Mouse (Mus musculus): ENCODE data around the gene Prr3. TPM values are rescaled to one million over a fixed set of nuclear protein-coding genes. Genes with fewer than 3 reads are reported as not detected.

Gene Prr3
- polyA plus RNA-seq, 1 experiment from 2014 or later: 92.2 TPM

GRCm38 (mm10) chr17:35922566-35922965 lies 57.5 kb downstream of the Prr3 start:
- Histone ChIP-seq H3K4me2 (replicated peaks) (no peak overlapping the region), H3K27ac (replicated peaks) (no peak overlapping the region; the same call in 1 of the 2 replicates), H3K4me3 (no peak overlapping the region), H3K4me1 (peaks cover 31% of the 10 kb centered on the region), H3K27me3 (no peaks in the 10 kb centered on the region), H3K9ac (replicated peaks) (no peak overlapping the region), H3K9me3 (no peaks in the 10 kb centered on the region), H3K36me3 (peaks cover 41% of the 10 kb centered on the region)
- 93% methylated on average over 3 of the region's 3 CpGs for WGBS
- no peak for ATAC-seq (replicated peaks)

MicroRNA genes within 50 kb of the gene (microRNA counts, 519-probe panel; counts per million panel counts)
- 1,996 counts per million, percentile 24 among the panel's probes with 10 or more counts for microRNA mmu-miR-877

Small RNA genes lying within 50 kb of the gene (microRNA-seq; reads per million reads assigned to microRNA genes)
- gene Mir877: 83.7 reads per million, percentile 50 among the genes with 10 or more reads in this experiment

Other genes with a start within 250 kb of the Prr3 start
- gene Ier3, start 158.6 kb downstream of the Prr3 start, polyA plus RNA-seq (2015; fragmentation: Nextera tagmentation; extraction: Ambion mirVana): 7.3 and 8.1 TPM in 2 replicates
- 68.3 and 75.1 TPM in 2 replicates for gene Flot1, start 157.0 kb downstream of the Prr3 start, polyA plus RNA-seq (2015; fragmentation: Nextera tagmentation; extraction: Ambion mirVana)
- 1,924 and 1,932 TPM in 2 replicates for gene Tubb5, start 141.9 kb downstream of the Prr3 start, polyA plus RNA-seq (2015; fragmentation: Nextera tagmentation; extraction: Ambion mirVana)
- 11.7 TPM in 2 replicates for gene Mdc1, start 138.7 kb downstream of the Prr3 start, polyA plus RNA-seq (2015; fragmentation: Nextera tagmentation; extraction: Ambion mirVana)
- 24.5 and 28.3 TPM in 2 replicates for gene Nrm, start 118.9 kb downstream of the Prr3 start, polyA plus RNA-seq (2015; fragmentation: Nextera tagmentation; extraction: Ambion mirVana)
- gene Ppp1r18, start 114.6 kb downstream of the Prr3 start, polyA plus RNA-seq (2015; fragmentation: Nextera tagmentation; extraction: Ambion mirVana): 20.8 and 21.9 TPM in 2 replicates
- gene Dhx16, start 100.4 kb downstream of the Prr3 start, polyA plus RNA-seq (2015; fragmentation: Nextera tagmentation; extraction: Ambion mirVana): 36.3 and 38.0 TPM in 2 replicates
- 37.9 and 41.5 TPM in 2 replicates for gene 2310061I04Rik, start 82.8 kb downstream of the Prr3 start, polyA plus RNA-seq (2015; fragmentation: Nextera tagmentation; extraction: Ambion mirVana)
- 421 and 435 TPM in 2 replicates for gene Atat1, start 70.2 kb downstream of the Prr3 start, polyA plus RNA-seq (2015; fragmentation: Nextera tagmentation; extraction: Ambion mirVana)
- 53.1 and 54.1 TPM in 2 replicates for gene Mrps18b, start 63.8 kb downstream of the Prr3 start, polyA plus RNA-seq (2015; fragmentation: Nextera tagmentation; extraction: Ambion mirVana)
- gene Ppp1r10, start 63.8 kb downstream of the Prr3 start, polyA plus RNA-seq (2015; fragmentation: Nextera tagmentation; extraction: Ambion mirVana): 51.5 and 53.9 TPM in 2 replicates
- gene Abcf1, start 10.5 kb downstream of the Prr3 start, polyA plus RNA-seq (2015; fragmentation: Nextera tagmentation; extraction: Ambion mirVana): 88.3 and 90.3 TPM in 2 replicates
- 57.0 and 59.2 TPM in 2 replicates for gene Gnl1, start 385 bp downstream of the Prr3 start, polyA plus RNA-seq (2015; fragmentation: Nextera tagmentation; extraction: Ambion mirVana)
- 5.4 and 5.8 TPM in 2 replicates for gene H2-T24, start 40.3 kb upstream of the Prr3 start, polyA plus RNA-seq (2015; fragmentation: Nextera tagmentation; extraction: Ambion mirVana)
- gene H2-T23, start 52.6 kb upstream of the Prr3 start, polyA plus RNA-seq (2015; fragmentation: Nextera tagmentation; extraction: Ambion mirVana): 6.9 and 7.0 TPM in 2 replicates
- gene H2-T22, start 62.5 kb upstream of the Prr3 start, polyA plus RNA-seq (2015; fragmentation: Nextera tagmentation; extraction: Ambion mirVana): 5.8 and 5.9 TPM in 2 replicates
- not detected in 2 replicates for gene Gm6034, start 62.7 kb upstream of the Prr3 start, polyA plus RNA-seq (2015; fragmentation: Nextera tagmentation; extraction: Ambion mirVana)
- gene Gm11127, start 78.1 kb upstream of the Prr3 start, polyA plus RNA-seq (2015; fragmentation: Nextera tagmentation; extraction: Ambion mirVana): not detected in 2 replicates
- gene Gm19684, start 141.4 kb upstream of the Prr3 start, polyA plus RNA-seq (2015; fragmentation: Nextera tagmentation; extraction: Ambion mirVana): not detected in 2 replicates
- gene Gm7030, start 149.2 kb upstream of the Prr3 start, polyA plus RNA-seq (2015; fragmentation: Nextera tagmentation; extraction: Ambion mirVana): not detected in 2 replicates
- not detected in 2 replicates for gene Gm8909, start 188.3 kb upstream of the Prr3 start, polyA plus RNA-seq (2015; fragmentation: Nextera tagmentation; extraction: Ambion mirVana)
- gene H2-T3, start 210.1 kb upstream of the Prr3 start, polyA plus RNA-seq (2015; fragmentation: Nextera tagmentation; extraction: Ambion mirVana): not detected in 2 replicates

Data from forebrain, embryonic 15.5 days (tissue).